Mouse (Mus musculus) lung, postnatal 0 days (tissue): Measurements from ENCODE around the gene Gatc. TPM values are rescaled to one million over a fixed set of nuclear protein-coding genes. Genes with fewer than 3 reads are reported as not detected.

Source experiments
- ATAC-seq: fragments of 200-750 bp; cut with Nextera tagmentation; 2 replicates; pipeline ENCODE4 v1.8.0; 2017; ENCODE audit warnings: moderate library complexity
- DNase-seq: peaks from one replicate; pipeline ENCODE4 v3.0.0-alpha.2; 2016; ENCODE audit warnings: low spot score
- H3K27ac ChIP-seq: fragments of 300-500 bp; sonication (generic); 2 replicates; pipeline ENCODE4 v1.5.1; 2014; ENCODE audit warnings: antibody characterized with exemption, mild to moderate bottlenecking, low read length, mixed read lengths
- H3K27me3 ChIP-seq: fragments of 300-500 bp; sonication (generic); replicated peaks from 2 replicates; pipeline ENCODE4 v1.6.1; 2014; ENCODE audit warnings: low read length, mixed read lengths; ENCODE audit not compliant: insufficient read depth
- H3K36me3 ChIP-seq: fragments of 300-500 bp; sonication (generic); 2 replicates; pipeline ENCODE4 v1.6.1; 2014; ENCODE audit warnings: low read length, mixed read lengths; ENCODE audit not compliant: insufficient read depth
- H3K4me1 ChIP-seq: fragments of 300-500 bp; sonication (generic); 2 replicates; pipeline ENCODE4 v1.6.1; 2014; ENCODE audit warnings: antibody characterized with exemption, low read depth, low read length, mixed read lengths; ENCODE audit not compliant: insufficient read depth
- H3K4me2 ChIP-seq: fragments of 300-500 bp; sonication (generic); replicated peaks from 2 replicates; pipeline ENCODE4 v1.6.1; 2014; ENCODE audit warnings: low read depth, mild to moderate bottlenecking, low read length, moderate library complexity, mixed read lengths
- H3K4me3 ChIP-seq: fragments of 300-500 bp; sonication (generic); 2 replicates; pipeline ENCODE4 v1.5.1; 2014; ENCODE audit warnings: low read depth, low read length
- H3K9ac ChIP-seq: fragments of 300-500 bp; sonication (generic); replicated peaks from 2 replicates; pipeline ENCODE4 v1.6.1; 2014; ENCODE audit warnings: low read depth, mild to moderate bottlenecking
- H3K9me3 ChIP-seq: fragments of 300-500 bp; sonication (generic); 2 replicates; pipeline ENCODE4 v1.6.1; 2016; ENCODE audit warnings: low read length, mixed read lengths
- CTCF ChIP-seq: IDR thresholded peaks from 2 replicates; pipeline ENCODE4 v1.5.1; 2016; ENCODE audit warnings: antibody characterized with exemption, mild to moderate bottlenecking
- EP300 ChIP-seq: IDR thresholded peaks from 2 replicates; pipeline ENCODE4 v1.6.1; 2016; ENCODE audit warnings: antibody characterized with exemption, mild to moderate bottlenecking, control low read depth
- WGBS: fragments of 180-500 bp; shearing (Covaris S2); extraction: QIAGEN DNeasy Blood & Tissue Kit; methylation state at CpG from one replicate; pipeline ENCODE4 v1.1.7; 2014; 5-methylcytosine and 5-hydroxymethylcytosine counted together
- polyA plus RNA-seq: library from polyadenylated mRNA; unstranded; fragments of >200 nt; fragmentation: Nextera tagmentation; extraction: Ambion mirVana; gene quantifications from 2 replicates; pipeline ENCODE4 v1.2.1, GENCODE M21; 2015

The Gatc gene
- polyA plus RNA-seq, 1 experiment from 2014 or later, result 10.1 TPM

DNA sequence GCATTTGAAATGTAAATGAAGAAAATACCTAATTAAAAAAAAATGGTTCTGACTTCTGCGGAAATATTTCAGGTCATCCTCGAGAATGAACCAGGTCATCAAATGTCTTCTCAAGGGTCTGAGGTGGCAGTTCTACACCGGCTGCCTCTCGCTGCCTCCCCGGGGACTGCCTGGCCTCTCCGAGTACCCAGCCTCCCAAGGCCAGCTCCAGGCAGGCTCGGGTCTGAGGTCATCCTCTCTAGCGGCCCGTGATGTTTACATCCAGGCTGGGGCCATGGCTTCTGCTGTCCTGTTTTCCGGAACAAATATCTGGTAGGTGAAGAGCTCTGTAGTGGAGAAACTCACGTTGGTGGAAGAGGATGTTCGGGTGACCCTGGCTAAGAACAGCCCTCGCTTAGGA, 14.1 kb upstream of the Gatc start:
- WGBS, result 24% methylated on average over 13 of the region's 13 CpGs
- ATAC-seq (no peak), DNase-seq (no peak)
- no peaks in the 10 kb centered on the region for H3K36me3 ChIP-seq
- TF ChIP-seq CTCF (no peak), EP300 (no peak)
- no peak overlapping the region for H3K4me3 ChIP-seq
- H3K9me3 ChIP-seq, result no peaks in the 10 kb centered on the region
- no peak overlapping the region for H3K27ac ChIP-seq
- no peak overlapping the region for H3K9ac ChIP-seq
- H3K4me2 ChIP-seq, result no peak overlapping the region
- H3K4me1 ChIP-seq, result no peaks in the 10 kb centered on the region
- no peaks in the 10 kb centered on the region for H3K27me3 ChIP-seq

GRCm38 (mm10) chr5:115351348-115351747, 10.4 kb upstream of the Gatc start:
- TF ChIP-seq EP300 (no peak), CTCF (no peak)

GRCm38 (mm10) chr5:115349225-115349555, 8.2 kb upstream of the Gatc start:
- H3K27me3 ChIP-seq, result no peaks in the 10 kb centered on the region
- peaks cover 7% of the 10 kb centered on the region; the same call in 1 of the 2 replicates for H3K4me1 ChIP-seq
- DNase-seq (no peak), ATAC-seq (no peak)
- peak overlapping the region; percentile 83 for H3K4me3 ChIP-seq
- peak overlapping the region; percentile 88 for H3K4me2 ChIP-seq
- H3K27ac ChIP-seq, result 0 out of 2 replicates have a peak overlapping the region, but pooled peaks have one; percentile 43
- no peak for TF ChIP-seq CTCF
- no peak for TF ChIP-seq EP300
- 0 out of 2 replicates have a peak, but pooled peaks cover 12% of the 10 kb centered on the region for H3K36me3 ChIP-seq
- H3K9me3 ChIP-seq, result no peaks in the 10 kb centered on the region
- H3K9ac ChIP-seq, result 0 out of 2 replicates have a peak overlapping the region, but pooled peaks have one; percentile 12
- under 1% methylated on average over 18 of the region's 18 CpGs for WGBS

More at GRCm38 (mm10) chr5:115351348-115351747, 10.4 kb upstream of the Gatc start:
- Histone ChIP-seq H3K27me3 (no peaks in the 10 kb centered on the region), H3K9me3 (no peaks in the 10 kb centered on the region), H3K4me3 (no peak overlapping the region), H3K27ac (no peak overlapping the region), H3K9ac (no peak overlapping the region), H3K36me3 (no peaks in the 10 kb centered on the region), H3K4me2 (no peak overlapping the region), H3K4me1 (peaks cover 7% of the 10 kb centered on the region; the same call in 1 of the 2 replicates)
- DNase-seq (no peak), ATAC-seq (no peak)
- WGBS, result 70% methylated on average over 5 of the region's 5 CpGs

GRCm38 (mm10) chr5:115348546-115349224, 7.7 kb upstream of the Gatc start, which contains the start of gene Cox6a1:
Cox6a1 (minus strand) TSS chr5:115348981.
- Histone ChIP-seq H3K9ac (peak within 1 kb of the TSS; percentile 83), H3K27ac (0 out of 2 replicates have a peak within 1 kb of the TSS, but pooled peaks have one; percentile 43), H3K27me3 (no peaks in the 10 kb centered on the region), H3K4me1 (peaks cover 7% of the 10 kb centered on the region; the same call in 1 of the 2 replicates), H3K4me2 (peak within 1 kb of the TSS; percentile 88), H3K4me3 (peak within 1 kb of the TSS; percentile 83), H3K9me3 (no peaks in the 10 kb centered on the region), H3K36me3 (0 out of 2 replicates have a peak, but pooled peaks cover 13% of the 10 kb centered on the region)
- peak; percentile 99 for DNase-seq
- ATAC-seq, result peak; percentile 98
- TF ChIP-seq EP300 (no peak), CTCF (peak; percentile 42; the same call in 1 of the 2 replicates)
- 0% methylated on average over 50 of the region's 74 CpGs for WGBS

DNA sequence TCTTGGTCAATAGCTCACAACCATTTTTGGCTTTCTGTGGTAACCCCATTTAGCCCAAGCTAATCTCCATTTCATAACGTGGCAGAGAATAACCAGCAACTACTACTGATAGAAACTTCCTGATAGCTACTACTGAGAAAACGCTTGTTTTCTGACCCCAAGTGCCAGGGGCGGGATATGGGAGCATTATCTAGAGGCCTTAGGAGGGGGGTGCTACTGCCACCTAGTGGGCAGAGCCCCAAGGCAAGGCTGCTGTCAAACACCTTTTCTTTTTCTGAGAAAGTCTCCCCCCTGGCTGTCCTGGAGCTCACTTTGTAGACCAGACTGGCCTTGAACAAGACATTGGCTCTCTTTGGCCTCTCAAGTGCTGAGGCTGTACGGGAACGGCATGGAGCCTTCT, 6.6 kb upstream of the Gatc start:
- ATAC-seq (peak; percentile 63), DNase-seq (peak; percentile 90)
- Histone ChIP-seq H3K9me3 (no peaks in the 10 kb centered on the region), H3K36me3 (0 out of 2 replicates have a peak, but pooled peaks cover 13% of the 10 kb centered on the region), H3K4me2 (peak overlapping the region; percentile 88), H3K27me3 (no peaks in the 10 kb centered on the region), H3K4me3 (peak overlapping the region; percentile 83; the same call in 1 of the 2 replicates), H3K4me1 (peaks cover 7% of the 10 kb centered on the region; the same call in 1 of the 2 replicates), H3K27ac (no peak overlapping the region), H3K9ac (0 out of 2 replicates have a peak overlapping the region, but pooled peaks have one; percentile 0)
- peak; percentile 88 for TF ChIP-seq CTCF
- TF ChIP-seq EP300, result no peak; the same call in 1 of the 2 replicates
- WGBS, result 0% methylated on average over 5 of the region's 5 CpGs

GRCm38 (mm10) chr5:115341314-115342165, 562 bp upstream of the Gatc start:
- TF ChIP-seq EP300 (no peak), CTCF (no peak)
- WGBS, result 10% methylated on average over 35 of the region's 36 CpGs
- H3K36me3 ChIP-seq, result 0 out of 2 replicates have a peak, but pooled peaks cover 13% of the 10 kb centered on the region
- H3K4me1 ChIP-seq, result no peaks in the 10 kb centered on the region
- H3K4me2 ChIP-seq, result peak overlapping the region; percentile 84
- DNase-seq (peak; percentile 18), ATAC-seq (peak; percentile 57; the same call in 1 of the 2 replicates)
- H3K9ac ChIP-seq, result peak overlapping the region; percentile 89
- H3K4me3 ChIP-seq, result peak overlapping the region; percentile 87
- H3K9me3 ChIP-seq, result no peaks in the 10 kb centered on the region
- peak overlapping the region; percentile 76 for H3K27ac ChIP-seq
- no peaks in the 10 kb centered on the region for H3K27me3 ChIP-seq
